Mouse (Mus musculus) mature B cell (primary cell): ENCODE results near the gene Eml6.
"Not testable (repeated sequence)": the region's sequence is repeated elsewhere in the genome, so short reads cannot be mapped to it uniquely, and the experiment has no call there.

Experiments used
- in situ Hi-C: fragments of 300-500 bp; cut with MboI; formaldehyde crosslinking; loops from 2 replicates; pipeline ENCODE4 v1.14.3; 2019

Gene Eml6

GRCm38 (mm10) chr11:29790796-29791195 is 235.0 kb downstream of the Eml6 start:
- in situ Hi-C loops = no loop called here

- in situ Hi-C loops = no loop called here
These were observed 236.8 kb downstream of the Eml6 start for GRCm38 (mm10) chr11:29788921-29789638.

GRCm38 (mm10) chr11:29788499-29788898 is 237.3 kb downstream of the Eml6 start:
- in situ Hi-C loops = no loop called here

GRCm38 (mm10) chr11:29787473-29787872 is 238.4 kb downstream of the Eml6 start:
- in situ Hi-C loops = no loop called here

- in situ Hi-C loops = no loop called here
These were observed 239.1 kb downstream of the Eml6 start for GRCm38 (mm10) chr11:29786583-29787219.

GRCm38 (mm10) chr11:29779409-29780026 is 246.3 kb downstream of the Eml6 start:
- in situ Hi-C loops = no loop called here

- in situ Hi-C loops = no loop called here
These were observed 246.9 kb downstream of the Eml6 start for GRCm38 (mm10) chr11:29778936-29779335.

- in situ Hi-C loops = no loop called here
These were observed 247.9 kb downstream of the Eml6 start for GRCm38 (mm10) chr11:29777964-29778363.

- in situ Hi-C loops = no loop called here
These were observed 251.1 kb downstream of the Eml6 start for GRCm38 (mm10) chr11:29774760-29775159.

- in situ Hi-C loops = no loop called here
These were observed 251.5 kb downstream of the Eml6 start for GRCm38 (mm10) chr11:29774296-29774695.

GRCm38 (mm10) chr11:29772279-29772678 is 253.6 kb downstream of the Eml6 start:
- in situ Hi-C loops = no loop called here

- in situ Hi-C loops = no loop called here
These were observed 255.0 kb downstream of the Eml6 start for GRCm38 (mm10) chr11:29770666-29771400.

- in situ Hi-C loops = no loop called here
These were observed 257.3 kb downstream of the Eml6 start for GRCm38 (mm10) chr11:29768523-29768922.

- in situ Hi-C loops = no loop called here
These were observed 259.4 kb downstream of the Eml6 start for GRCm38 (mm10) chr11:29766313-29766982.

GRCm38 (mm10) chr11:29765063-29765462 is 260.8 kb downstream of the Eml6 start:
- in situ Hi-C loops = no loop called here

- in situ Hi-C loops = no loop called here
These were observed 263.1 kb downstream of the Eml6 start for GRCm38 (mm10) chr11:29762768-29763167.

- in situ Hi-C loops = no loop called here
These were observed 264.4 kb downstream of the Eml6 start for GRCm38 (mm10) chr11:29761387-29761786.

GRCm38 (mm10) chr11:29758617-29759016 is 267.2 kb downstream of the Eml6 start:
- in situ Hi-C loops = no loop called here

GRCm38 (mm10) chr11:29756007-29756406 is 269.8 kb downstream of the Eml6 start:
- in situ Hi-C loops = not testable (repeated sequence)

GRCm38 (mm10) chr11:29751648-29752611 is 273.9 kb downstream of the Eml6 start:
- in situ Hi-C loops = no loop called here

- in situ Hi-C loops = no loop called here
These were observed 274.8 kb downstream of the Eml6 start for GRCm38 (mm10) chr11:29751013-29751412.
